Mouse (Mus musculus): ENCODE data around the gene Gm7879. TPM values are rescaled to one million over a fixed set of nuclear protein-coding genes. Genes with fewer than 3 reads are reported as not detected.

Gm7879 gene
- polyA plus RNA-seq, 1 experiment: not detected

- Histone ChIP-seq H3K27ac (ENCODE audit: control insufficient read depth, insufficient read depth, low read depth, low read length, poor library complexity) (peak overlapping the region; percentile 91), H3K4me1 (ENCODE audit: control insufficient read depth, insufficient read depth, low read length) (peaks cover 8% of the 10 kb centered on the region; the same call in 1 of the 2 replicates), H3K4me3 (replicated peaks; ENCODE audit: control insufficient read depth, low read depth, low read length) (no peak overlapping the region)
- no peak for TF ChIP-seq POLR2A (IDR thresholded peaks at IDR 0.05; ENCODE audit: borderline replicate concordance, control insufficient read depth, low read depth, low read length)
- no peak for TF ChIP-seq CTCF (IDR thresholded peaks at IDR 0.05; ENCODE audit: control insufficient read depth, insufficient read depth, low read length)
- WGBS: 11% methylated on average over 3 of the region's 3 CpGs
Observed at GRCm38 (mm10) chr5:43885060-43885820, 27.7 kb upstream of the Gm7879 start.

DNA sequence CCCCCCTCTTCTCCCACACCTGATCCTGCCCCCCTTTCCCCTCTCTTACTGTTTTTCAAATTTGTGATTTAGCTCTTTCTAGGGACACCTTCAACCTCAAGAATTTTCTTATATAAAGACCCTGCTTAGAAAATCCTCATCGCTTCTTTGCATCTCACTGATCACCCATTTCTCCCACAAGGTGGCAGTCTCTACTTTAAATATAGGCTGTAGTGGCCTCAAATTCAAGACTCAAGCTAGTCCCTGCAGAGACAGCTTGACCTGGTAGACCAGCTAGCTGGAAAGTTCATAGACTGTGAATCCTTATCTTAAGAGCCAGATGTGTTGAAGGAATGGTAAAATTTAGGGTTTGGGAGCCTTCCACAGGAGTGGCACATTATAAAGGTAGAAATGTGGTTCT is 20.6 kb upstream of the Gm7879 start:
- no peak overlapping the region for H3K27ac ChIP-seq (ENCODE audit: control insufficient read depth, insufficient read depth, low read depth, low read length, poor library complexity)
- 20% methylated on average over 1 of the region's 1 CpGs for WGBS
- no peak overlapping the region for H3K4me3 ChIP-seq (replicated peaks; ENCODE audit: control insufficient read depth, low read depth, low read length)
- TF ChIP-seq CTCF (IDR thresholded peaks at IDR 0.05; ENCODE audit: control insufficient read depth, insufficient read depth, low read length): no peak
- no peak for TF ChIP-seq POLR2A (IDR thresholded peaks at IDR 0.05; ENCODE audit: borderline replicate concordance, control insufficient read depth, low read depth, low read length)
- H3K4me1 ChIP-seq (ENCODE audit: control insufficient read depth, insufficient read depth, low read length): no peaks in the 10 kb centered on the region

GRCm38 (mm10) chr5:43894113-43894512 is 18.8 kb upstream of the Gm7879 start:
- H3K27ac ChIP-seq (ENCODE audit: control insufficient read depth, insufficient read depth, low read depth, low read length, poor library complexity): no peak overlapping the region
- WGBS: 65% methylated on average over 2 of the region's 2 CpGs
- no peak overlapping the region for H3K4me3 ChIP-seq (replicated peaks; ENCODE audit: control insufficient read depth, low read depth, low read length)
- no peak for TF ChIP-seq POLR2A (IDR thresholded peaks at IDR 0.05; ENCODE audit: borderline replicate concordance, control insufficient read depth, low read depth, low read length)
- TF ChIP-seq CTCF (IDR thresholded peaks at IDR 0.05; ENCODE audit: control insufficient read depth, insufficient read depth, low read length): peak; percentile 33
- no peaks in the 10 kb centered on the region for H3K4me1 ChIP-seq (ENCODE audit: control insufficient read depth, insufficient read depth, low read length)

- Histone ChIP-seq H3K4me3 (replicated peaks; ENCODE audit: control insufficient read depth, low read depth, low read length) (no peak overlapping the region), H3K4me1 (ENCODE audit: control insufficient read depth, insufficient read depth, low read length) (no peaks in the 10 kb centered on the region), H3K27ac (ENCODE audit: control insufficient read depth, insufficient read depth, low read depth, low read length, poor library complexity) (no peak overlapping the region)
- 83% methylated on average over 3 of the region's 3 CpGs for WGBS
- no peak for TF ChIP-seq POLR2A (IDR thresholded peaks at IDR 0.05; ENCODE audit: borderline replicate concordance, control insufficient read depth, low read depth, low read length)
- TF ChIP-seq CTCF (IDR thresholded peaks at IDR 0.05; ENCODE audit: control insufficient read depth, insufficient read depth, low read length): no peak
Observed at GRCm38 (mm10) chr5:43895931-43896330, 17.0 kb upstream of the Gm7879 start.

DNA sequence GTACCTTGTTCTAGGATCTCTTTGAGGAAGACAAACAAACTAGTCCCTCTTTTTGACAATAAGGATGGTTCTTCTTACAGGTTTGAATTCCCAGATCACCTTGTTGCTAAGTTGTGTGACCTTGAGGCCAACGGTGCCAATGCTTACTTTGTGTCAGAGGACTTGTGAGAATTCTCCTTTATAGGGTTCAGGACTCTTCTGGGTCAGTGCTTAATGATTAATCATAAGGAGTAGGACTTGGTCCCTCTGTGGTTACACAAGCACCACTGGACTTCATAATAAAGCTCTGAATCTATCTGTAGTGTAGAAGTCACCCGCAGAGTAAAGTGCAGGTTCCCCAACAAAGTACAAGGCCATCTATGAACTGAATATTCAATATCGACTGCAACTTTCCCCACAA is 8.3 kb upstream of the Gm7879 start:
- no peak overlapping the region for H3K4me3 ChIP-seq (replicated peaks; ENCODE audit: control insufficient read depth, low read depth, low read length)
- 76% methylated on average over 3 of the region's 3 CpGs for WGBS
- H3K27ac ChIP-seq (ENCODE audit: control insufficient read depth, insufficient read depth, low read depth, low read length, poor library complexity): no peak overlapping the region
- TF ChIP-seq CTCF (IDR thresholded peaks at IDR 0.05; ENCODE audit: control insufficient read depth, insufficient read depth, low read length) (no peak), POLR2A (IDR thresholded peaks at IDR 0.05; ENCODE audit: borderline replicate concordance, control insufficient read depth, low read depth, low read length) (no peak)
- H3K4me1 ChIP-seq (ENCODE audit: control insufficient read depth, insufficient read depth, low read length): no peaks in the 10 kb centered on the region

DNA sequence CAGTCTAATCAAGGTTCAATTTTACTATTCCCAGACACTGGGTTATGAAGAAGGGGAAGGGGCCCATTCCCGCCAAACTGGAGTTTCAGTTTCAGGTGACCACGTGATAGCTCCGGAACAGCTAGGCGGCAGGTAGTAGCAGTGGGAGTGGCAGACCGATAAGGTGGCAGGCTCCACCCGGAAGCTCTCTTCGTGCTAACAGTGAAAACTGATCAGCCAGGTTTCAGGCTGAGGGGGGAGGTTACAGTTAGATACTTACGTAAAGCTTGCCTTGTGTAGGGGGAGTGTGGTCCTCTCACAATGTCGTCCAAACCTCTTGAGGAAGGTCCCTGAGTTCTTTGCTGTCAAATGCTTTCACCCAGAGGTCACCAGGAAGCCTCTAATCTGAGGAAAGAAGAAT is 3.7 kb upstream of the Gm7879 start:
- no peak overlapping the region for H3K4me3 ChIP-seq (replicated peaks; ENCODE audit: control insufficient read depth, low read depth, low read length)
- no peak for TF ChIP-seq CTCF (IDR thresholded peaks at IDR 0.05; ENCODE audit: control insufficient read depth, insufficient read depth, low read length)
- no peaks in the 10 kb centered on the region; the same call in 1 of the 2 replicates for H3K4me1 ChIP-seq (ENCODE audit: control insufficient read depth, insufficient read depth, low read length)
- no peak overlapping the region for H3K27ac ChIP-seq (ENCODE audit: control insufficient read depth, insufficient read depth, low read depth, low read length, poor library complexity)
- 75% methylated on average over 9 of the region's 9 CpGs for WGBS

DNA sequence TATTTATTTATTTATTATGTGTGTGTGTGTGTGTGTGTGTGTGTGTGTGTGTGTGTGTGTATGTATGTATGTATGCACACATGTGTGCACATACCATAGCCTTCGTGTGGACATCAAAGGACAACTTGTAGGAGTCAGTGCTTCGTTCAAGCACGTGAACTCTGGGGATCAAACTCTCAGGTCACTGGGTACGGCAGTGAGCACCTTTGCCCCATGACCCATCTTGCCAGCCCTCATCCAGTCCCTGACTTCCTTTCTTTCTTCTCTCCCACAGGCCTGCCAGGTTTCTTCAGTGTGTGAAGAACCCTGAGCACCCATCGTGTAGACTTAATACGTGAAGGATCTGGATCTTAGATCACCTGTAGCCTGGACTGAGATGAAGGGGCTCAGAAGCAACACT is 2.9 kb upstream of the Gm7879 start:
- no peak for TF ChIP-seq POLR2A (IDR thresholded peaks at IDR 0.05; ENCODE audit: borderline replicate concordance, control insufficient read depth, low read depth, low read length)
- TF ChIP-seq CTCF (IDR thresholded peaks at IDR 0.05; ENCODE audit: control insufficient read depth, insufficient read depth, low read length): no peak

DNA sequence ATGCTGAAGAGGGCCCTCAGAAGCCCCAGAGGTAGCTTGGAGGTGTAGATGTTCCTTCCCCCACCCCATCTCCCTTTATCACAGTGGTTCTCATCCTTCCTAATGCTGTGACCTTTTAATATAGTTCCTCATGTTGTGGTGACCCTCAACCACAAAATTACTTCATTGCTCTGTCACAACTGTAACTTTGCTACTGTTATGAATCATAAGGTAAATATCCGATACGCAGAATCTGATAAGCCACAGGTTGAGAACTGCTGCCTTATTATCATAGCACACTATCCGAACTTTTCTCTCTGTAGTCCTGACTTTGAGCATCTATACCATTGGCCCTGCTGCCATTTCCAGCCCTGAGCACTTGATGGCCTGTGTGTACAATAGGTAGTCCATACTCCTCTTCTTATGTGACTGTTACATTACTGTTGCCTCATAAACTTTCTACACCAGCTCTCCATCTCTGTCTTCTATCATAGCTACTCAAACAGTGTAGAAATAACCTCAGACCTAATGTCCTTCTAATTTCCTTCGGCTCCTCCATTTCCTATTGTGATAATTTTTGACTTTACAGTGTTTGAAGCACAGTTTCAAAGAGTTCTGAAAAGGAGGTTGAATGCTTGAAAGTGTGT is 2.4 kb downstream of the Gm7879 start:
- Histone ChIP-seq H3K4me3 (replicated peaks; ENCODE audit: control insufficient read depth, low read depth, low read length) (no peak overlapping the region), H3K4me1 (ENCODE audit: control insufficient read depth, insufficient read depth, low read length) (peaks cover 1% of the 10 kb centered on the region; the same call in 1 of the 2 replicates), H3K27ac (ENCODE audit: control insufficient read depth, insufficient read depth, low read depth, low read length, poor library complexity) (no peak overlapping the region)
- WGBS: 38% methylated on average over 4 of the region's 4 CpGs
- TF ChIP-seq POLR2A (IDR thresholded peaks at IDR 0.05; ENCODE audit: borderline replicate concordance, control insufficient read depth, low read depth, low read length) (no peak), CTCF (IDR thresholded peaks at IDR 0.05; ENCODE audit: control insufficient read depth, insufficient read depth, low read length) (no peak)

More for the DNA sequence above, 2.9 kb upstream of the Gm7879 start:
- Histone ChIP-seq H3K4me1 (ENCODE audit: control insufficient read depth, insufficient read depth, low read length) (no peaks in the 10 kb centered on the region; the same call in 1 of the 2 replicates), H3K4me3 (replicated peaks; ENCODE audit: control insufficient read depth, low read depth, low read length) (no peak overlapping the region), H3K27ac (ENCODE audit: control insufficient read depth, insufficient read depth, low read depth, low read length, poor library complexity) (no peak overlapping the region)
- 83% methylated on average over 6 of the region's 6 CpGs for WGBS

All from bone marrow, adult 2 months (tissue).